Mouse (Mus musculus): ENCODE results near the gene Shank2. TPM values are rescaled to one million over a fixed set of nuclear protein-coding genes. Genes with fewer than 3 reads are reported as not detected.

The Shank2 gene
- 0.58 and 0.92 TPM in 2 replicates for polyA plus RNA-seq (2015; fragmentation: Nextera tagmentation; extraction: Ambion mirVana)

DNA sequence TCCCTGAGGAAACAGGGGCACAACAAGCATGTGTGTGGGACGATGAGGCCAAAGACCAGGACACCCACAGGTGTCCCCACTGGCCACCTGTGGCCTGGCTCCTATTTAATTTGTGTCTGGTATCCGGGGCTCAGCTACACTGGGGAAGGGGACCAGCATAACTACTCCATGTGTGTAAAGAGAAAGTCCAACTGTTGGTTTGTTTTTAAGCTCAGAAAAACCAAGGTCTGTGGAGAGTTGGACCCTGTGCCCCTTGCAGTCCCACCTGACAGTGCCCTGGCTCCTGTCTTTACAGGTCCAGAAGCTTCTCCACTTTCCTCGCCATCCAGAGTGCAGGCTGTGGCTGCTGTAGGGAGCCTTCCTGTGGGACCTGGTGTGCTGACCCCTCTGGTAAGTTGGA is at the start of gene Shank2:
Gene Shank2, plus strand, starts transcription at position 301 of the 400 bp plus-strand sequence.
- Histone ChIP-seq H3K9ac (replicated peaks) (no peak within 1 kb of the TSS), H3K4me3 (ENCODE audit: low read depth, low read length) (no peak within 1 kb of the TSS), H3K27ac (ENCODE audit: low read depth) (no peak within 1 kb of the TSS), H3K4me1 (ENCODE audit: insufficient read depth) (no peaks in the 10 kb centered on the region), H3K9me3 (ENCODE audit: low read length) (no peaks in the 10 kb centered on the region), H3K4me2 (ENCODE audit: low read depth, low read length) (no peak within 1 kb of the TSS), H3K36me3 (replicated peaks; ENCODE audit: insufficient read depth, low read length) (no peaks in the 10 kb centered on the region), H3K27me3 (ENCODE audit: insufficient read depth, low read length) (no peaks in the 10 kb centered on the region)
- TF ChIP-seq EP300 (IDR thresholded peaks at IDR 0.05; ENCODE audit: low read depth) (no peak), CTCF (IDR thresholded peaks at IDR 0.05; ENCODE audit: low read depth) (no peak)
- DNase-seq (no peak), ATAC-seq (no peak)
- WGBS (ENCODE audit: insufficient replicate concordance), result 64% methylated on average over 3 of the region's 3 CpGs

DNA sequence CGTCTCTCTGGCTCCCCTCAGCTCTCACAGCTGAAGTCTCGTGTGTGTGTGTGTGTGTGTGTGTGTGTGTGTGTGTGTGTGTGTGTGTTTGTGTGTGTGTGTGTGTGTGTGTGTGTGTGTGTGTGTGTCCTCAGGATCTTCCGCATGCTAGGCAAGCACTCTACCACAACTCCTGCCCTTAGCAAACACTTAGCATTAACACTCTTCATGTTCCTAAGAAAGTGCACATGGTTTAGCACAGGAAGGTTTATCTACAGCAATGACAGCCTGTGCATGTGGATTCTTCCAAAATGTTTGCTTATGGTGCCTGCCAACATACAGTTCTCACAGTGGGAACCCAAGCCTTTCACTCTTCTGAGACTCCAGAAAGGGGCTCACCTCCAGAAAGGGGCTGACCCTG is 49.6 kb upstream of the Shank2 start:
- H3K4me2 ChIP-seq (ENCODE audit: low read depth, low read length), result no peak overlapping the region
- WGBS (ENCODE audit: insufficient replicate concordance), result 51% methylated on average over 3 of the region's 3 CpGs
- no peaks in the 10 kb centered on the region for H3K36me3 ChIP-seq (replicated peaks; ENCODE audit: insufficient read depth, low read length)
- DNase-seq, result no peak
- no peak overlapping the region for H3K9ac ChIP-seq (replicated peaks)
- ATAC-seq, result no peak
- no peak overlapping the region for H3K4me3 ChIP-seq (ENCODE audit: low read depth, low read length)
- H3K27me3 ChIP-seq (ENCODE audit: insufficient read depth, low read length), result no peaks in the 10 kb centered on the region
- H3K27ac ChIP-seq (ENCODE audit: low read depth), result no peak overlapping the region
- no peak for TF ChIP-seq CTCF (IDR thresholded peaks at IDR 0.05; ENCODE audit: low read depth)
- no peak for TF ChIP-seq EP300 (IDR thresholded peaks at IDR 0.05; ENCODE audit: low read depth)
- no peaks in the 10 kb centered on the region for H3K9me3 ChIP-seq (ENCODE audit: low read length)
- peaks cover 4% of the 10 kb centered on the region; the same call in 1 of the 2 replicates for H3K4me1 ChIP-seq (ENCODE audit: insufficient read depth)

- Histone ChIP-seq H3K27ac (ENCODE audit: low read depth) (0 out of 2 replicates have a peak overlapping the region, but pooled peaks have one; percentile 18), H3K9me3 (ENCODE audit: low read length) (no peaks in the 10 kb centered on the region), H3K9ac (replicated peaks) (no peak overlapping the region), H3K36me3 (replicated peaks; ENCODE audit: insufficient read depth, low read length) (no peaks in the 10 kb centered on the region), H3K27me3 (ENCODE audit: insufficient read depth, low read length) (no peaks in the 10 kb centered on the region), H3K4me3 (ENCODE audit: low read depth, low read length) (no peak overlapping the region), H3K4me2 (ENCODE audit: low read depth, low read length) (no peak overlapping the region), H3K4me1 (ENCODE audit: insufficient read depth) (peaks cover 4% of the 10 kb centered on the region; the same call in 1 of the 2 replicates)
- WGBS (ENCODE audit: insufficient replicate concordance), result 65% methylated on average over 6 of the region's 6 CpGs
- ATAC-seq (peak; percentile 78), DNase-seq (peak; percentile 61)
- TF ChIP-seq CTCF (IDR thresholded peaks at IDR 0.05; ENCODE audit: low read depth) (no peak), EP300 (IDR thresholded peaks at IDR 0.05; ENCODE audit: low read depth) (no peak)
These were observed 45.0 kb upstream of the Shank2 start for GRCm38 (mm10) chr7:143956575-143957295.

- H3K4me2 ChIP-seq (ENCODE audit: low read depth, low read length), result no peak overlapping the region
- H3K4me1 ChIP-seq (ENCODE audit: insufficient read depth), result peaks cover 4% of the 10 kb centered on the region; the same call in 1 of the 2 replicates
- no peak overlapping the region for H3K4me3 ChIP-seq (ENCODE audit: low read depth, low read length)
- no peaks in the 10 kb centered on the region for H3K27me3 ChIP-seq (ENCODE audit: insufficient read depth, low read length)
- H3K36me3 ChIP-seq (replicated peaks; ENCODE audit: insufficient read depth, low read length), result no peaks in the 10 kb centered on the region
- H3K9me3 ChIP-seq (ENCODE audit: low read length), result no peaks in the 10 kb centered on the region
- ATAC-seq (no peak), DNase-seq (no peak)
- WGBS (ENCODE audit: insufficient replicate concordance), result 58% methylated on average over 11 of the region's 11 CpGs
- no peak overlapping the region for H3K9ac ChIP-seq (replicated peaks)
- TF ChIP-seq CTCF (IDR thresholded peaks at IDR 0.05; ENCODE audit: low read depth), result no peak
- TF ChIP-seq EP300 (IDR thresholded peaks at IDR 0.05; ENCODE audit: low read depth), result no peak
- H3K27ac ChIP-seq (ENCODE audit: low read depth), result no peak overlapping the region
These were observed 43.6 kb upstream of the Shank2 start for GRCm38 (mm10) chr7:143958030-143958565.

DNA sequence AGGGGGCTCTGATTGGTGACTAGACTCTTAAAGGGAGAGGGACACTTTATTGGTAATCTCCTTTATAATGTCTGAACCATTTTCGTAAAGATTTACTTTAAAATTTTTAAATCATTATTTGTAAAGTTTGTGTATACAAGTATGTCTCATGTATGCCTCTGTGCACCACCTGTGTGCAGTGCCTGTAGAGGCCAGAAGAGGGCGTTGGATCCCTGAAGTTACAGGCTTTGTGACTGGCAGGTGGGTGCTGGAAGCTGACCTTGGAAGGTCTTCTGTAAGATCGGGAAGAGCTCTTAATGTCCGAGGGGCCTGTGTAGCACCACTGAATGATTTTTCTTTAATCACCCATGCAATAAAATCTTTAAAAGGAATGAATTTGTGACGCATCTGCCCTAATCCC is 37.9 kb upstream of the Shank2 start:
- no peaks in the 10 kb centered on the region for H3K9me3 ChIP-seq (ENCODE audit: low read length)

GRCm38 (mm10) chr7:143966621-143967020 is 35.1 kb upstream of the Shank2 start:
- Histone ChIP-seq H3K9ac (replicated peaks) (no peak overlapping the region), H3K4me2 (ENCODE audit: low read depth, low read length) (no peak overlapping the region), H3K4me1 (ENCODE audit: insufficient read depth) (no peaks in the 10 kb centered on the region), H3K27me3 (ENCODE audit: insufficient read depth, low read length) (no peaks in the 10 kb centered on the region), H3K27ac (ENCODE audit: low read depth) (no peak overlapping the region), H3K9me3 (ENCODE audit: low read length) (no peaks in the 10 kb centered on the region), H3K4me3 (ENCODE audit: low read depth, low read length) (no peak overlapping the region), H3K36me3 (replicated peaks; ENCODE audit: insufficient read depth, low read length) (no peaks in the 10 kb centered on the region)
- DNase-seq (no peak), ATAC-seq (no peak)
- WGBS (ENCODE audit: insufficient replicate concordance), result 60% methylated on average over 7 of the region's 7 CpGs
- TF ChIP-seq EP300 (IDR thresholded peaks at IDR 0.05; ENCODE audit: low read depth), result no peak

More for the DNA sequence above, 37.9 kb upstream of the Shank2 start:
- Histone ChIP-seq H3K27me3 (ENCODE audit: insufficient read depth, low read length) (no peaks in the 10 kb centered on the region), H3K4me2 (ENCODE audit: low read depth, low read length) (no peak overlapping the region), H3K4me3 (ENCODE audit: low read depth, low read length) (no peak overlapping the region), H3K27ac (ENCODE audit: low read depth) (no peak overlapping the region), H3K36me3 (replicated peaks; ENCODE audit: insufficient read depth, low read length) (no peaks in the 10 kb centered on the region), H3K4me1 (ENCODE audit: insufficient read depth) (no peaks in the 10 kb centered on the region), H3K9ac (replicated peaks) (no peak overlapping the region)
- ATAC-seq (no peak), DNase-seq (no peak)
- TF ChIP-seq CTCF (IDR thresholded peaks at IDR 0.05; ENCODE audit: low read depth) (no peak), EP300 (IDR thresholded peaks at IDR 0.05; ENCODE audit: low read depth) (no peak)
- WGBS (ENCODE audit: insufficient replicate concordance), result 76% methylated on average over 5 of the region's 5 CpGs

Data from liver, postnatal 0 days (tissue).